Mouse (Mus musculus) heart, embryonic 11.5 days (tissue): ENCODE measurements at regions not wholly inside any gene's neighbourhood (a gene's known extent, or its start where the extent isn't known, plus 50 kb on each side); places are given as distances from the start of the nearest gene placed in this dataset.

Experiments used
- ATAC-seq: fragments of 200-750 bp; cut with Nextera tagmentation; replicated peaks from 2 replicates; pipeline ENCODE4 v1.8.0; 2017; ENCODE audit warnings: moderate library complexity; ENCODE audit not compliant: insufficient number of reproducible peaks, low FRiP score, low TSS enrichment
- H3K27ac ChIP-seq: fragments of 300-500 bp; sonication (generic); 2 replicates; pipeline ENCODE4 v1.5.1; 2014; ENCODE audit warnings: mild to moderate bottlenecking, low read depth, low read length
- H3K27me3 ChIP-seq: fragments of 300-500 bp; sonication (generic); 2 replicates; pipeline ENCODE4 v1.6.1; 2014; ENCODE audit warnings: mild to moderate bottlenecking, low read length, mixed read lengths; ENCODE audit not compliant: control insufficient read depth, insufficient read depth
- H3K36me3 ChIP-seq: fragments of 300-500 bp; sonication (generic); 2 replicates; pipeline ENCODE4 v1.6.1; 2014; ENCODE audit warnings: mild to moderate bottlenecking, low read length, moderate library complexity, mixed read lengths; ENCODE audit not compliant: control insufficient read depth, insufficient read depth
- H3K4me1 ChIP-seq: fragments of 300-500 bp; sonication (generic); 2 replicates; pipeline ENCODE4 v1.6.1; 2014; ENCODE audit warnings: low read length; ENCODE audit not compliant: control insufficient read depth, insufficient read depth
- H3K4me2 ChIP-seq: fragments of 300-500 bp; sonication (generic); 2 replicates; pipeline ENCODE4 v1.6.1; 2014; ENCODE audit warnings: mild to moderate bottlenecking, moderate library complexity
- H3K4me3 ChIP-seq: fragments of 300-500 bp; sonication (generic); 2 replicates; pipeline ENCODE4 v1.5.1; 2014; ENCODE audit warnings: low read depth, low read length
- H3K9ac ChIP-seq: fragments of 300-500 bp; sonication (generic); 2 replicates; pipeline ENCODE4 v1.6.1; 2014; ENCODE audit warnings: mild to moderate bottlenecking, low read depth, low read length, moderate library complexity
- H3K9me3 ChIP-seq: fragments of 300-500 bp; sonication (generic); replicated peaks from 2 replicates; pipeline ENCODE4 v1.6.1; 2016; ENCODE audit warnings: low read length; ENCODE audit not compliant: control insufficient read depth
- WGBS: fragments of 180-500 bp; shearing (Covaris S2); extraction: QIAGEN DNeasy Blood & Tissue Kit; methylation state at CpG from one replicate; pipeline ENCODE4 v1.1.7; 2014; ENCODE audit not compliant: insufficient replicate concordance; 5-methylcytosine and 5-hydroxymethylcytosine counted together

GRCm38 (mm10) chr14:58202607-58203295 lies 132.4 kb downstream of the Fgf9 start:
- no peaks in the 10 kb centered on the region for H3K9me3 ChIP-seq
- H3K4me2 ChIP-seq: no peak overlapping the region
- H3K36me3 ChIP-seq: no peaks in the 10 kb centered on the region
- 61% methylated on average over 6 of the region's 6 CpGs for WGBS
- H3K9ac ChIP-seq: no peak overlapping the region
- no peak overlapping the region for H3K27ac ChIP-seq
- no peaks in the 10 kb centered on the region for H3K4me1 ChIP-seq
- ATAC-seq: no peak
- H3K4me3 ChIP-seq: no peak overlapping the region
- no peaks in the 10 kb centered on the region for H3K27me3 ChIP-seq

- Histone ChIP-seq H3K36me3 (no peaks in the 10 kb centered on the region), H3K9me3 (no peaks in the 10 kb centered on the region), H3K9ac (no peak overlapping the region), H3K4me2 (no peak overlapping the region), H3K4me3 (no peak overlapping the region), H3K27me3 (no peaks in the 10 kb centered on the region), H3K27ac (no peak overlapping the region), H3K4me1 (no peaks in the 10 kb centered on the region)
- ATAC-seq: no peak
- 78% methylated on average over 15 of the region's 15 CpGs for whole genome bisulfite sequencing
These were observed 119.6 kb downstream of the Fgf9 start for GRCm38 (mm10) chr14:58189948-58190347.

GRCm38 (mm10) chr14:58182869-58183268 lies 112.5 kb downstream of the Fgf9 start:
- Histone ChIP-seq H3K4me1 (no peaks in the 10 kb centered on the region), H3K4me2 (no peak overlapping the region), H3K4me3 (no peak overlapping the region), H3K27me3 (no peaks in the 10 kb centered on the region), H3K36me3 (no peaks in the 10 kb centered on the region), H3K9ac (no peak overlapping the region), H3K9me3 (no peaks in the 10 kb centered on the region), H3K27ac (no peak overlapping the region)
- ATAC-seq: no peak
- WGBS: 52% methylated on average over 5 of the region's 5 CpGs

- Histone ChIP-seq H3K36me3 (no peaks in the 10 kb centered on the region), H3K9ac (no peak overlapping the region), H3K4me2 (no peak overlapping the region), H3K4me1 (no peaks in the 10 kb centered on the region), H3K27me3 (no peaks in the 10 kb centered on the region), H3K27ac (no peak overlapping the region), H3K9me3 (no peaks in the 10 kb centered on the region), H3K4me3 (no peak overlapping the region)
- no peak for ATAC-seq
These were observed 110.4 kb downstream of the Fgf9 start for GRCm38 (mm10) chr14:58180724-58181123.

GRCm38 (mm10) chr14:58175651-58176363 lies 105.5 kb downstream of the Fgf9 start:
- Histone ChIP-seq H3K27me3 (no peaks in the 10 kb centered on the region), H3K36me3 (no peaks in the 10 kb centered on the region), H3K4me1 (no peaks in the 10 kb centered on the region), H3K9me3 (no peaks in the 10 kb centered on the region), H3K27ac (no peak overlapping the region), H3K4me3 (no peak overlapping the region), H3K4me2 (no peak overlapping the region), H3K9ac (no peak overlapping the region)
- ATAC-seq: no peak
- 71% methylated on average over 5 of the region's 5 CpGs for WGBS

GRCm38 (mm10) chr14:58174512-58174911 lies 104.2 kb downstream of the Fgf9 start:
- WGBS: 83% methylated on average over 6 of the region's 6 CpGs
- ATAC-seq: no peak
- Histone ChIP-seq H3K9ac (no peak overlapping the region), H3K27ac (no peak overlapping the region), H3K4me2 (no peak overlapping the region), H3K4me1 (no peaks in the 10 kb centered on the region), H3K4me3 (no peak overlapping the region), H3K36me3 (no peaks in the 10 kb centered on the region), H3K27me3 (no peaks in the 10 kb centered on the region), H3K9me3 (no peaks in the 10 kb centered on the region)

GRCm38 (mm10) chr14:58168920-58169319 lies 98.6 kb downstream of the Fgf9 start:
- H3K36me3 ChIP-seq: no peaks in the 10 kb centered on the region
- 71% methylated on average over 5 of the region's 5 CpGs for WGBS
- no peak overlapping the region for H3K4me3 ChIP-seq
- H3K27ac ChIP-seq: no peak overlapping the region
- H3K4me1 ChIP-seq: no peaks in the 10 kb centered on the region
- H3K9ac ChIP-seq: no peak overlapping the region
- H3K9me3 ChIP-seq: no peaks in the 10 kb centered on the region
- no peaks in the 10 kb centered on the region for H3K27me3 ChIP-seq
- no peak for ATAC-seq
- no peak overlapping the region for H3K4me2 ChIP-seq
